Mouse (Mus musculus): ENCODE measurements at regions not wholly inside any gene's neighbourhood (a gene's known extent, or its start where the extent isn't known, plus 50 kb on each side); places are given as distances from the start of the nearest gene placed in this dataset.

GRCm38 (mm10) chr3:143238546-143238945 lies 356.7 kb upstream of the Pkn2 start:
- TF ChIP-seq CTCF (IDR thresholded peaks at IDR 0.05; ENCODE audit: low read depth) (no peak), EP300 (IDR thresholded peaks at IDR 0.05; ENCODE audit: low read depth) (no peak)

All from heart, postnatal 0 days (tissue).